Mouse (Mus musculus) heart, adult 2 months (tissue): Measurements from ENCODE around the gene Jak3.

Source experiments
- CTCF ChIP-seq: fragments of 200-600 bp; IDR thresholded peaks from 2 replicates; pipeline ENCODE4 v1.8.1; 2022; ENCODE audit warnings: antibody characterized with exemption, mild to moderate bottlenecking, moderate library complexity
- POLR2A ChIP-seq: fragments of 200-500 bp; IDR thresholded peaks from 2 replicates; pipeline ENCODE4 v1.6.1; 2011; ENCODE audit warnings: mild to moderate bottlenecking, low read depth, low read length, control low read depth; ENCODE audit not compliant: insufficient read depth

- no peak for TF ChIP-seq CTCF
- TF ChIP-seq POLR2A, result no peak
Measured at GRCm38 (mm10) chr8:71717096-71717495, 41.0 kb downstream of the Jak3 start.
